ENCODE assay signal across 13 mouse cellular contexts in genomic region chr3:144319468-144320205, GRCm38 (mm10).
DNase-seq lines count a peak whose midpoint lies in the region; ATAC-seq lines count a peak whose summit lies in the region.
"Had no signal": no experiment of that assay in that cellular context is flagged by ENCODE, and none has a peak within 500 bp of the region (broad histone marks: within the 10 kb centered on the region; RNA-seq: fewer than 3 reads in every experiment).

No protein-coding gene starts in this region.

- no peak overlapping the region for H3K4me3 ChIP-seq in embryonic facial prominence, embryonic 13.5 days
- H3K4me3 ChIP-seq in embryonic facial prominence, embryonic 10.5 days: no peak overlapping the region
- H3K4me3 ChIP-seq in midbrain, embryonic 10.5 days: no peak overlapping the region
- H3K4me3 ChIP-seq in midbrain, embryonic 11.5 days (ENCODE audit: low read depth, low read length): no peak overlapping the region
- no peak overlapping the region for H3K4me3 ChIP-seq in forebrain, embryonic 15.5 days
- no peak overlapping the region for H3K4me3 ChIP-seq in midbrain, embryonic 15.5 days
- H3K4me3 ChIP-seq: intestine, embryonic 15.5 days had no signal

- no peaks in the 10 kb centered on the region for H3K36me3 ChIP-seq in embryonic facial prominence, embryonic 13.5 days
- H3K36me3 ChIP-seq in embryonic facial prominence, embryonic 10.5 days (replicated peaks): no peaks in the 10 kb centered on the region
- H3K36me3 ChIP-seq in midbrain, embryonic 10.5 days: no peaks in the 10 kb centered on the region
- H3K36me3 ChIP-seq in midbrain, embryonic 11.5 days (ENCODE audit: control insufficient read depth, insufficient read depth, low read length): no peaks in the 10 kb centered on the region
- no peaks in the 10 kb centered on the region for H3K36me3 ChIP-seq in forebrain, embryonic 15.5 days
- H3K36me3 ChIP-seq in midbrain, embryonic 15.5 days (replicated peaks): no peaks in the 10 kb centered on the region
- H3K36me3 ChIP-seq: intestine, embryonic 15.5 days had no signal

- H3K4me2 ChIP-seq in embryonic facial prominence, embryonic 13.5 days: 0 out of 2 replicates have a peak overlapping the region, but pooled peaks have one; percentile 1
- H3K4me2 ChIP-seq in midbrain, embryonic 11.5 days: no peak overlapping the region
- peak overlapping the region; percentile 38 for H3K4me2 ChIP-seq in forebrain, embryonic 15.5 days (replicated peaks)
- peak overlapping the region; percentile 38; the same call in 1 of the 2 replicates for H3K4me2 ChIP-seq in midbrain, embryonic 15.5 days
- H3K4me2 ChIP-seq: intestine, embryonic 15.5 days had no signal

- WGBS in embryonic facial prominence, embryonic 13.5 days: 46% methylated on average over 11 of the region's 11 CpGs
- WGBS in embryonic facial prominence, embryonic 10.5 days: 67% methylated on average over 11 of the region's 11 CpGs
- 80% methylated on average over 11 of the region's 11 CpGs for WGBS in midbrain, embryonic 10.5 days
- WGBS in midbrain, embryonic 11.5 days: 73% methylated on average over 11 of the region's 11 CpGs
- 17% methylated on average over 11 of the region's 11 CpGs for WGBS in forebrain, embryonic 15.5 days
- 41% methylated on average over 11 of the region's 11 CpGs for WGBS in midbrain, embryonic 15.5 days

- no peak overlapping the region for H3K27ac ChIP-seq in embryonic facial prominence, embryonic 13.5 days
- no peak overlapping the region for H3K27ac ChIP-seq in embryonic facial prominence, embryonic 10.5 days (replicated peaks)
- H3K27ac ChIP-seq in midbrain, embryonic 10.5 days (replicated peaks): 0 out of 2 replicates have a peak overlapping the region, but pooled peaks have one; percentile 9
- no peak overlapping the region for H3K27ac ChIP-seq in midbrain, embryonic 11.5 days (ENCODE audit: low read depth, low read length)
- H3K27ac ChIP-seq in forebrain, embryonic 15.5 days (replicated peaks): peak overlapping the region; percentile 60
- peak overlapping the region; percentile 82 for H3K27ac ChIP-seq in midbrain, embryonic 15.5 days
- H3K27ac ChIP-seq: intestine, embryonic 15.5 days had no signal

- 0 out of 2 replicates have a peak, but pooled peaks cover 3% of the 10 kb centered on the region for H3K27me3 ChIP-seq in embryonic facial prominence, embryonic 13.5 days
- no peaks in the 10 kb centered on the region for H3K27me3 ChIP-seq in embryonic facial prominence, embryonic 10.5 days (replicated peaks; ENCODE audit: low read depth, poor library complexity, severe bottlenecking)
- no peaks in the 10 kb centered on the region for H3K27me3 ChIP-seq in midbrain, embryonic 10.5 days (ENCODE audit: low read depth, poor library complexity, severe bottlenecking)
- no peaks in the 10 kb centered on the region for H3K27me3 ChIP-seq in midbrain, embryonic 11.5 days (ENCODE audit: control insufficient read depth, insufficient read depth, low read length)
- H3K27me3 ChIP-seq in forebrain, embryonic 15.5 days: no peaks in the 10 kb centered on the region
- H3K27me3 ChIP-seq in midbrain, embryonic 15.5 days (replicated peaks): no peaks in the 10 kb centered on the region
- H3K27me3 ChIP-seq: intestine, embryonic 15.5 days had no signal

- DNase-seq in embryonic facial prominence, embryonic 10.5 days (ENCODE audit: low spot score): no peak
- no peak for DNase-seq in midbrain, embryonic 10.5 days (ENCODE audit: low spot score)
- no peak for DNase-seq in midbrain, embryonic 11.5 days (ENCODE audit: low spot score, missing footprints)
- no peak for DNase-seq in cerebellum, postnatal 4 days (ENCODE audit: low spot score in 2 of 2)
- no peak for DNase-seq in lung, postnatal 10 days
- DNase-seq: adrenal gland, postnatal 36 days; cerebellum, adult 11 months; gastrocnemius, postnatal 36 days; kidney, postnatal 14 days had no signal

- H3K9ac ChIP-seq in embryonic facial prominence, embryonic 13.5 days: no peak overlapping the region
- no peak overlapping the region for H3K9ac ChIP-seq in midbrain, embryonic 11.5 days (ENCODE audit: low read length)
- H3K9ac ChIP-seq in forebrain, embryonic 15.5 days (replicated peaks): peak overlapping the region; percentile 34; the same call in 1 of the 2 replicates
- no peak overlapping the region for H3K9ac ChIP-seq in midbrain, embryonic 15.5 days
- H3K9ac ChIP-seq: intestine, embryonic 15.5 days had no signal

- no peak for ATAC-seq in embryonic facial prominence, embryonic 13.5 days (ENCODE audit: insufficient number of reproducible peaks, insufficient read depth, low FRiP score, low TSS enrichment, low read depth)
- no peak for ATAC-seq in midbrain, embryonic 11.5 days (ENCODE audit: low FRiP score)
- ATAC-seq in forebrain, embryonic 15.5 days (replicated peaks): peak; percentile 47
- ATAC-seq in midbrain, embryonic 15.5 days (replicated peaks): peak; percentile 28
- ATAC-seq: intestine, embryonic 15.5 days had no signal

- H3K9me3 ChIP-seq in embryonic facial prominence, embryonic 13.5 days: no peaks in the 10 kb centered on the region
- no peaks in the 10 kb centered on the region for H3K9me3 ChIP-seq in embryonic facial prominence, embryonic 10.5 days
- no peaks in the 10 kb centered on the region for H3K9me3 ChIP-seq in midbrain, embryonic 10.5 days (replicated peaks)
- no peaks in the 10 kb centered on the region for H3K9me3 ChIP-seq in midbrain, embryonic 11.5 days (ENCODE audit: control insufficient read depth, low read length)
- H3K9me3 ChIP-seq in forebrain, embryonic 15.5 days: no peaks in the 10 kb centered on the region
- H3K9me3 ChIP-seq in midbrain, embryonic 15.5 days: no peaks in the 10 kb centered on the region
- H3K9me3 ChIP-seq: intestine, embryonic 15.5 days had no signal

- H3K4me1 ChIP-seq in embryonic facial prominence, embryonic 13.5 days: peaks cover 10% of the 10 kb centered on the region; the same call in 1 of the 2 replicates
- peaks cover 9% of the 10 kb centered on the region for H3K4me1 ChIP-seq in embryonic facial prominence, embryonic 10.5 days
- peaks cover 13% of the 10 kb centered on the region for H3K4me1 ChIP-seq in midbrain, embryonic 10.5 days
- H3K4me1 ChIP-seq in midbrain, embryonic 11.5 days (ENCODE audit: control insufficient read depth, insufficient read depth, low read length): no peaks in the 10 kb centered on the region
- H3K4me1 ChIP-seq in forebrain, embryonic 15.5 days: peaks cover 18% of the 10 kb centered on the region
- peaks cover 19% of the 10 kb centered on the region for H3K4me1 ChIP-seq in midbrain, embryonic 15.5 days
- H3K4me1 ChIP-seq: intestine, embryonic 15.5 days had no signal

Comparison
In these comparisons a context has a peak if more than half of its experiments do, and no peak if none do; other contexts are left out.
1. ATAC-seq: peak in forebrain, embryonic 15.5 days (single experiment) and midbrain, embryonic 15.5 days (single experiment); none in embryonic facial prominence, embryonic 13.5 days (single experiment) and midbrain, embryonic 11.5 days (single experiment).
2. H3K27ac ChIP-seq: peak in midbrain, embryonic 10.5 days (single experiment), forebrain, embryonic 15.5 days (single experiment) and midbrain, embryonic 15.5 days (single experiment); none in embryonic facial prominence, embryonic 13.5 days (single experiment), embryonic facial prominence, embryonic 10.5 days (single experiment) and midbrain, embryonic 11.5 days (single experiment).